Mouse (Mus musculus): ENCODE results near the gene Sh2d3c.

DNA sequence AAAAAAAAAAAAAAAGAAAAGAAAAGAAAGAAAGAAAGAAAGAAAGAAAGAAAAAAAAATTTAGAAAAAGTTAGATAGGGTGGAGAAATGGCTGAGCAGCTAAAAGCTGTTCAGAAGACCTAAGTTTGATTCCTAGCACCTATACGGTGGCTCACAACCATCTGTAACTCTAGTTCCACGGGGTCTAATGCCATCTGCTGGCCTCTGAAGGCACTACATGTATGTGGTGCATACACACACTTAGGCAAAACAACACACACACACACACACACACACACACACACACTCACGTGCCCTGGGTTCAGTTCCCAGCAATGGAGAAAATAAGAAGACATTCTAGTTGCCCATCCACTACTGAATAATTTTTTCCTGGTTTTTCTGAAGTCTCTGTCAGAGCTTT, 44.0 kb upstream of the Sh2d3c start:
- no peak for TF ChIP-seq POLR2A (IDR thresholded peaks at IDR 0.05; ENCODE audit: control insufficient read depth, extremely low read depth, insufficient read depth, low read length, poor library complexity)
- TF ChIP-seq CTCF (IDR thresholded peaks at IDR 0.05; ENCODE audit: borderline replicate concordance, control insufficient read depth, extremely low read depth, insufficient read depth, low read length, poor library complexity), result no peak
